Mouse (Mus musculus): ENCODE measurements at regions not wholly inside any gene's neighbourhood (a gene's known extent, or its start where the extent isn't known, plus 50 kb on each side); places are given as distances from the start of the nearest gene placed in this dataset.

DNA sequence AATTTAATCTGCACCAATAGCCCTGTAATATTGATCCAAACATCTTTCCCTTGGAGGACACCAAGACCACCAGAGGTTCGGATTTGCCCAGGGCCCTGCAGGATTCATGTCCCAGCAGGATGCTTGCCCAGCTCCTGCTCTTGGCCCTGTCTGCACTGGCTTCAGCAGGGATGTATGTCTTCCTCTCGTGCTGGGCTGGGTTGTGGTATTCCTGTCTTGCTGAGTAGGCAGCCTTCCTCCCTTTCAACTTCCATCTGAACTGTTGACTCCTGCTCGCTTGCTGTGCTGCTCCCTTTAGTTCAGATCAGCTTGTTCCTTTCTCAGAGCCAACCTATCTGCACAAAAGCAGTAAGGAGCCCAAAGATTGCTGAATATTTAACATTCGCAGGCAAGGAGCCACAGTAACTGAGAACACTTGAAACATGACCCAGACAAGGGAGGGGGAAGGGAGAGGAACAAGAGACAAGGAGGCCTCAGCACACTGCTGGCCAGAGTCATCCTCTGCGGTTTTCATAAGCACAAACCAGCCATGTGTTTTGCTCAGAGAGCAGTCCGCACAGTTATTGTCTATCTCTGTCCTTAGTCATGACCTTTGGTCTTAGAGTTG is 110.7 kb upstream of the Auts2 start:
- H3K9ac ChIP-seq (replicated peaks; ENCODE audit: low read length) = no peak overlapping the region
- no peaks in the 10 kb centered on the region for H3K9me3 ChIP-seq (replicated peaks; ENCODE audit: control insufficient read depth, low read length)
- H3K36me3 ChIP-seq (replicated peaks; ENCODE audit: control insufficient read depth, insufficient read depth, low read depth, low read length) = no peaks in the 10 kb centered on the region
- H3K4me1 ChIP-seq (ENCODE audit: control insufficient read depth, insufficient read depth, low read length) = no peaks in the 10 kb centered on the region
- 29% methylated on average over 6 of the region's 6 CpGs for WGBS
- no peak overlapping the region for H3K4me2 ChIP-seq (ENCODE audit: low read depth, low read length)
- DNase-seq (ENCODE audit: low spot score) (peak; percentile 38), ATAC-seq (replicated peaks; ENCODE audit: insufficient number of reproducible peaks, low FRiP score, low TSS enrichment, low read depth) (peak; percentile 76; the same call in 1 of the 2 replicates)
- no peak overlapping the region for H3K4me3 ChIP-seq (ENCODE audit: low read depth, low read length)
- H3K27ac ChIP-seq (replicated peaks; ENCODE audit: low read depth, low read length) = no peak overlapping the region
- H3K27me3 ChIP-seq (ENCODE audit: control insufficient read depth, insufficient read depth, low read length) = no peaks in the 10 kb centered on the region

DNA sequence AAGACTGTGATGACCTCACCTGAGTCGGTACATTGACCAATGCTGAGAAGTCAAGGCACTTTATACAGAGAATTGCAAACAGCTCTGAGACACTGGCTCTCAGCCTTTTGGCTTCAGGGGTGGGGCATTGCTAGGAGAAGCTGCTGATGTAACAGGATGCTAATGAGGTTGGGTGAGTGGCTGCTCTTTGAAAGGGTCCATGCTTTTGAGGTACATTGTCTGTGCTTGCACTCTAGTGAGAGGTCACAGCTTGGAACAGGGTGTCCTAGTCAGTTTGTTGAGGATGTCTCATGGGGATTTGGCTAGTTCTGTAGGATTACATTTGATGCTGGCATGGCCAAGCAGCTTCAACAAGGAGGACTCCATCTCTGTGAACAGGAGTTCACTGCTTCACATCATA is 109.1 kb upstream of the Auts2 start:
- Histone ChIP-seq H3K36me3 (replicated peaks; ENCODE audit: control insufficient read depth, insufficient read depth, low read depth, low read length) (no peaks in the 10 kb centered on the region), H3K9me3 (replicated peaks; ENCODE audit: control insufficient read depth, low read length) (no peaks in the 10 kb centered on the region), H3K27me3 (ENCODE audit: control insufficient read depth, insufficient read depth, low read length) (no peaks in the 10 kb centered on the region), H3K27ac (replicated peaks; ENCODE audit: low read depth, low read length) (no peak overlapping the region), H3K4me3 (ENCODE audit: low read depth, low read length) (no peak overlapping the region), H3K9ac (replicated peaks; ENCODE audit: low read length) (no peak overlapping the region), H3K4me2 (ENCODE audit: low read depth, low read length) (no peak overlapping the region), H3K4me1 (ENCODE audit: control insufficient read depth, insufficient read depth, low read length) (no peaks in the 10 kb centered on the region)
- DNase-seq (ENCODE audit: low spot score) = no peak
- WGBS = 59% methylated on average over 1 of the region's 1 CpGs
- no peak for ATAC-seq (replicated peaks; ENCODE audit: insufficient number of reproducible peaks, low FRiP score, low TSS enrichment, low read depth)

DNA sequence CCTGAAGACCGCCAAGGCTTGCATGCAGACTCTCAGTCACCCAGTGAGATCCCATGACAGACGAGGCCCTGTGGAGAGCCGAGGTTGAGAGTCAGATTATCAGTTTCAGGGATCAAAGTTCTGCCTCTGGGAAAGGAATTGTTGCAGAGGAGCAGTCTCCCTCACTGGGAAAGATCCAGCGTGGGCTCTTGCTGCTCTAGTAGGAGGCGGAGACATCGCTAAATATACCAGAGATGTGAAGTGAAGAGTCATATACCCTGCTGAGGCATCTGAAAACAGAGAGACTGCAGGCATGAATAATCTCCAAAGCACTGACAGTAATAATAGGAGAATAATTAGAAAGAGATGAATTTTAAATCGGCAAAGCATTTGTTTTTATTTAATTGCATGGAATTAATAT is 106.6 kb upstream of the Auts2 start:
- Histone ChIP-seq H3K27ac (replicated peaks; ENCODE audit: low read depth, low read length) (no peak overlapping the region), H3K4me3 (ENCODE audit: low read depth, low read length) (no peak overlapping the region), H3K27me3 (ENCODE audit: control insufficient read depth, insufficient read depth, low read length) (no peaks in the 10 kb centered on the region), H3K4me2 (ENCODE audit: low read depth, low read length) (no peak overlapping the region), H3K4me1 (ENCODE audit: control insufficient read depth, insufficient read depth, low read length) (no peaks in the 10 kb centered on the region), H3K9me3 (replicated peaks; ENCODE audit: control insufficient read depth, low read length) (no peaks in the 10 kb centered on the region), H3K9ac (replicated peaks; ENCODE audit: low read length) (no peak overlapping the region), H3K36me3 (replicated peaks; ENCODE audit: control insufficient read depth, insufficient read depth, low read depth, low read length) (no peaks in the 10 kb centered on the region)
- DNase-seq (ENCODE audit: low spot score) (no peak), ATAC-seq (replicated peaks; ENCODE audit: insufficient number of reproducible peaks, low FRiP score, low TSS enrichment, low read depth) (no peak)
- WGBS = 64% methylated on average over 7 of the region's 7 CpGs

DNA sequence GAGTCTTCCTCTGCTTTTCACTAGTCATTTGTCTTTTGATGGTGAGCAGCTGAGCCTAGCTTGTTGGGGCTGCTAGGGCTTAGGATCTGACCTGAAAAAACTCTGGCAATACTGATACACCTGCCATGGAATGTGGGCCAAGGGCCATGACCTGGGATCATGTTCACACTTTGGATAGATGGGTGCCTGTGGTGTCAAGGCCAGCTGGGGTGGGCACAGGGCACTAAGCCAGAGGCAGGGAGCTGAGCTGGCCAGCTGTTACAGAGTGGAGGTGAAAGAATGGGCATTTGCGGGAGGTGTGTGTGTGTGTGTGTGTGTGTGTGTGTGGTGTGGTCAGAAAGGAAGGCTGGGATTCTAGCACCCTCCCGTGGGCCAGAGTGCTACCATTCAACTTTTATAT is 105.6 kb upstream of the Auts2 start:
- Histone ChIP-seq H3K4me3 (ENCODE audit: low read depth, low read length) (no peak overlapping the region), H3K4me2 (ENCODE audit: low read depth, low read length) (no peak overlapping the region), H3K4me1 (ENCODE audit: control insufficient read depth, insufficient read depth, low read length) (no peaks in the 10 kb centered on the region), H3K9me3 (replicated peaks; ENCODE audit: control insufficient read depth, low read length) (no peaks in the 10 kb centered on the region), H3K36me3 (replicated peaks; ENCODE audit: control insufficient read depth, insufficient read depth, low read depth, low read length) (no peaks in the 10 kb centered on the region), H3K27ac (replicated peaks; ENCODE audit: low read depth, low read length) (no peak overlapping the region), H3K9ac (replicated peaks; ENCODE audit: low read length) (no peak overlapping the region), H3K27me3 (ENCODE audit: control insufficient read depth, insufficient read depth, low read length) (no peaks in the 10 kb centered on the region)
- 88% methylated on average over 1 of the region's 2 CpGs for WGBS
- ATAC-seq (replicated peaks; ENCODE audit: insufficient number of reproducible peaks, low FRiP score, low TSS enrichment, low read depth) (no peak), DNase-seq (ENCODE audit: low spot score) (no peak)

DNA sequence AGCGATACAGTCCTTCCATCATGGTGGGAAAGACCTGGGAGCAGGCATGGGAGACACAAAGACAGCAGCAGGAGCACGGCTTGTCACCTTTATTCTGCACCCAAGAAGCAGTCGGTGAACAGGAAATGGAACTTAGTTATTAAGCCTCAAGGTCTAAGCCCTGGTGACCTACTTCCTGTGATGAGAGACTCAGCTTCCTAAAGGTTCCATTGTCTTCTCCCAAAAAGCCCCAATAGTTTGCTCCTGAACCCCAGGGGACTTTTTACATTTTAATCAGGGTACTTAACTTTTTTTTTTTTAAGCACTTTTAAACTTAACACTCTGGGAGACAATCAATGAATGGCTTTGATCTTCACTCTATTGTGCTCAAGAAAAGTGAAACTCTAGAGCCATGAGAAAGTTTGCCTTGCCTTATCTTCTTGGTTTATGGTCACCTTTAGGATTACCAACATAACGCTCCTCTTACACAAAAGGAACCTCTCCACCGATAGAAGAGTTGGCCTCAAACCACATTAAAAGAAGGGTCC is 101.6 kb upstream of the Auts2 start:
- no peak for ATAC-seq (replicated peaks; ENCODE audit: insufficient number of reproducible peaks, low FRiP score, low TSS enrichment, low read depth)
- Histone ChIP-seq H3K27me3 (ENCODE audit: control insufficient read depth, insufficient read depth, low read length) (no peaks in the 10 kb centered on the region), H3K4me2 (ENCODE audit: low read depth, low read length) (no peak overlapping the region), H3K4me1 (ENCODE audit: control insufficient read depth, insufficient read depth, low read length) (no peaks in the 10 kb centered on the region), H3K9me3 (replicated peaks; ENCODE audit: control insufficient read depth, low read length) (no peaks in the 10 kb centered on the region), H3K4me3 (ENCODE audit: low read depth, low read length) (no peak overlapping the region), H3K9ac (replicated peaks; ENCODE audit: low read length) (no peak overlapping the region), H3K27ac (replicated peaks; ENCODE audit: low read depth, low read length) (no peak overlapping the region), H3K36me3 (replicated peaks; ENCODE audit: control insufficient read depth, insufficient read depth, low read depth, low read length) (no peaks in the 10 kb centered on the region)
- DNase-seq (ENCODE audit: low spot score) = no peak
- WGBS = 68% methylated on average over 5 of the region's 5 CpGs

DNA sequence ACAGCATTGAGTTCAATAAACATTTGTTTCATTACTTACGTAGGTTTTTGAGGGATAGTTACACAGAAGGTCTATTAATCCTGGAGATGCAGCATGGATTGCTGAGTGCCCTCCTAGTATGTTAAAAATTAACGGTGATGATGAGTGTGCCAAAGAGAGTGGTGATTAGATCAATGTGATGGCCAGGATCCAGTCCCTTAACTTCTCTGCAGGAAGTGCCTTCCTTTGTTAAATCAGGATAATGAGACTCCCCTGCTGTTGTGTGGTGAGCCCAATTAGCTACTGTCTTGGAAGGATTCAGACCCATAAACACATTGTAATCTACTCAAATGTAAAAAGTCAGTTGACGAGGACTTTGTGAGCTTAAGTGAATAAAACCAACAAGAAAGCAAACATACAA is 100.1 kb upstream of the Auts2 start:
- H3K4me2 ChIP-seq (ENCODE audit: low read depth, low read length) = no peak overlapping the region
- no peak for ATAC-seq (replicated peaks; ENCODE audit: insufficient number of reproducible peaks, low FRiP score, low TSS enrichment, low read depth)
- no peaks in the 10 kb centered on the region for H3K9me3 ChIP-seq (replicated peaks; ENCODE audit: control insufficient read depth, low read length)
- H3K4me1 ChIP-seq (ENCODE audit: control insufficient read depth, insufficient read depth, low read length) = no peaks in the 10 kb centered on the region
- H3K4me3 ChIP-seq (ENCODE audit: low read depth, low read length) = no peak overlapping the region
- no peak overlapping the region for H3K9ac ChIP-seq (replicated peaks; ENCODE audit: low read length)
- no peak overlapping the region for H3K27ac ChIP-seq (replicated peaks; ENCODE audit: low read depth, low read length)
- 73% methylated on average over 3 of the region's 3 CpGs for WGBS
- H3K36me3 ChIP-seq (replicated peaks; ENCODE audit: control insufficient read depth, insufficient read depth, low read depth, low read length) = no peaks in the 10 kb centered on the region
- no peaks in the 10 kb centered on the region for H3K27me3 ChIP-seq (ENCODE audit: control insufficient read depth, insufficient read depth, low read length)
- no peak for DNase-seq (ENCODE audit: low spot score)

DNA sequence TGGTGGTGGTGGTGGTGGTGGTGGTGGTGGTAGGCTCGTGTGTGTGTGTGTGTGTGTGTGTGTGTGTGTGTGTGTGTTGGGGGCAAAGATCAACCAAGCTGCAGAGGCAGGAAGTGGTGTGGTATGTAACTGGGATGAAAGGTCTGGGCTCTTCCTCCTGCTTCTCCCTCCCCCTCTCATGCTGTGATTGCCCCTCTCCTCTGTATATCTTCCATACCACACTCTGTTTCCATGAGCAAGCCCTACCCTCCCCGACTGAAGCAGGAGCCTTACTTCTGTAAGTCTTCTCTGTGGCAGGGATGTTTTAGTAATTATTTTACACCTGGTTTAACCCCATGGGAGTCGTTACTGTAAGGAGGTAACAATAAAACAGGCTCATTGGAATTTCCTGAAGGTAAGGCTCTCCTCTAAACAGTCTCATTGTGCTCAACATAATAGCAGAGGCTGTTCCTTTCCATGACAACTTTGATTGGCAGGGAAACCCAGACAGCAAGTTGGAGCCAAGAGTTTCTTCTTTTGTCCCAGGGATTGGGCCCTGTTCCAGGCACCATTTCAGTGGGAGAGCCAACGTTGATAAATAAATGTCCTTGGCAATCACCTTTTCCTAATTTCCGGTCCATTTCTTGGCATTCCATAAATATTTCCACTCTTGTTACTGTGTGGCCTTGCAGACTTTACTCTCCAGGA is 90.2 kb upstream of the Auts2 start:
- Histone ChIP-seq H3K36me3 (replicated peaks; ENCODE audit: control insufficient read depth, insufficient read depth, low read depth, low read length) (no peaks in the 10 kb centered on the region), H3K4me1 (ENCODE audit: control insufficient read depth, insufficient read depth, low read length) (no peaks in the 10 kb centered on the region), H3K9me3 (replicated peaks; ENCODE audit: control insufficient read depth, low read length) (no peaks in the 10 kb centered on the region), H3K9ac (replicated peaks; ENCODE audit: low read length) (no peak overlapping the region), H3K27ac (replicated peaks; ENCODE audit: low read depth, low read length) (no peak overlapping the region), H3K4me2 (ENCODE audit: low read depth, low read length) (no peak overlapping the region), H3K4me3 (ENCODE audit: low read depth, low read length) (no peak overlapping the region), H3K27me3 (ENCODE audit: control insufficient read depth, insufficient read depth, low read length) (no peaks in the 10 kb centered on the region)
- ATAC-seq (replicated peaks; ENCODE audit: insufficient number of reproducible peaks, low FRiP score, low TSS enrichment, low read depth) (no peak), DNase-seq (ENCODE audit: low spot score) (no peak)
- WGBS = 54% methylated on average over 5 of the region's 5 CpGs

DNA sequence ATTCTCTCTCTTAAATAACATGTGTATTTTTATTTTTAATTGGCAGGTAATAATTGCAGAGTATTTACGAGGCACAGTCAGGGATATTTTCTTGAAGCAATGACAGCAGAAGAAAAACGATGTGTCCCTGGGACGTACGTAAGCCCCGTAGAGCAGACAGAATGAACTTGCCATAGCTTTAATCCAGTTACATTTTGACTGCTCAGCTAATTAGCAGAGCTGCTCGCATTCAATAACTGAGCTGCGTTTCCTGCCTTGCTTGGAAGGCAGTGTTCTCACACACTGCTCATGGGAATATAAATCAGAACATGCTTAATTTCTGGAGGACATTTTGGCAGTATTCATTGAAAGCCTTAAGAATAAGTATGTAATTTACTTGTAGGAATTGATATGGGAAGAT is 78.6 kb upstream of the Auts2 start:
- Histone ChIP-seq H3K9ac (replicated peaks; ENCODE audit: low read length) (no peak overlapping the region), H3K36me3 (replicated peaks; ENCODE audit: control insufficient read depth, insufficient read depth, low read depth, low read length) (no peaks in the 10 kb centered on the region), H3K4me1 (ENCODE audit: control insufficient read depth, insufficient read depth, low read length) (no peaks in the 10 kb centered on the region), H3K9me3 (replicated peaks; ENCODE audit: control insufficient read depth, low read length) (no peaks in the 10 kb centered on the region; the same call in 1 of the 2 replicates), H3K27ac (replicated peaks; ENCODE audit: low read depth, low read length) (no peak overlapping the region), H3K27me3 (ENCODE audit: control insufficient read depth, insufficient read depth, low read length) (no peaks in the 10 kb centered on the region), H3K4me2 (ENCODE audit: low read depth, low read length) (no peak overlapping the region), H3K4me3 (ENCODE audit: low read depth, low read length) (no peak overlapping the region)
- ATAC-seq (replicated peaks; ENCODE audit: insufficient number of reproducible peaks, low FRiP score, low TSS enrichment, low read depth) = no peak
- no peak for DNase-seq (ENCODE audit: low spot score)
- WGBS = 72% methylated on average over 7 of the region's 7 CpGs
